Comparison of ENCODE assay signal across 10 mouse cellular contexts in the genomic region with DNA sequence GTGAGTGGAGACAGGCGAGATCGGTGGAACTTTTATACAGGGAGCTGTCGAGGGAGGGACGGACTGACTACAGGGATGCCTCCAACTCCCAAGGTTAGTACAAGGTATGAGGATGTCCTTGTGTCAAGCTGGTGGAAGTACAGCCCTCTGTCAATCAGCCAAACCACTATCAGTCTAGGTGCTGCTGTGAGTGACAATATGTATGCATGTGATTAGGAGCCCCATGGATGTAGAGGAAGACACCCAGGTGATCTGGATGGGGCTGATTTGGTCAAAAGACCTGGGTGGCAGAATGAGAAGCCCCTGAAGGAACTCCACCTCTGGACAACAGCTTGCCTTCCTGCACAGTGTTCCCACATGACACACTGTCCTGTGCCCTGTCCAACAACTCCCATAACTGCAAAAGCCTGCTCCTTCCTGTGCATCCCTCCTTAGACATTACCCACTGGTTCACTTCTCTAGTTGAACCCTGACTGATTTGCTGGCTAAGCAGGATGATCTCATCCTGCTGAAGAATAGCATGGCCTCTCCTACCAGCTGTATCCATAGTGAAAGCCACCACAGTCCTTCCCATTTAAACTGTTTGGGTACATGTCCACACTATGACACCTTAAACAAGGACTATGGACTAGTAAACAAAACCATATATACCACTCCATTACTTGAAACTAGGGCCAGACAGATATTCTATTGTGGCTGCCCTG. TPM values are rescaled to one million over a fixed set of nuclear protein-coding genes. Genes with fewer than 3 reads are reported as not detected.
DNase-seq lines count a peak whose midpoint lies in the region; ATAC-seq lines count a peak whose summit lies in the region.
"Had no signal": no experiment of that assay in that cellular context is flagged by ENCODE, and none has a peak within 500 bp of the region (broad histone marks: within the 10 kb centered on the region; RNA-seq: fewer than 3 reads in every experiment).

No protein-coding gene starts in this region.

- no peak overlapping the region for H3K9ac ChIP-seq in heart, embryonic 13.5 days
- H3K9ac ChIP-seq in heart, embryonic 16.5 days (ENCODE audit: low read length): no peak overlapping the region

- no peak; the same call in 1 of the 2 replicates for ATAC-seq in heart, embryonic 13.5 days (ENCODE audit: extremely low read depth, insufficient number of reproducible peaks, low FRiP score, low TSS enrichment)
- ATAC-seq in megakaryocyte, adult 5-6 weeks (ENCODE audit: poor library complexity, severe bottlenecking): no peak
- peak; percentile 30; the same call in 1 of the 2 replicates for ATAC-seq in heart, embryonic 16.5 days (replicated peaks; ENCODE audit: extremely low read depth, insufficient read depth, low FRiP score)

- peak overlapping the region; percentile 71 for H3K27ac ChIP-seq in heart, embryonic 13.5 days (replicated peaks)
- peak overlapping the region; percentile 61 for H3K27ac ChIP-seq in heart, embryonic 16.5 days (ENCODE audit: low read length)
- H3K27ac ChIP-seq: gastrocnemius, adult 2 months had no signal

- no peak overlapping the region for H3K4me3 ChIP-seq in heart, embryonic 13.5 days
- peak overlapping the region; percentile 48 for H3K4me3 ChIP-seq in megakaryocyte, embryonic 14.5 days (replicated peaks)
- no peak overlapping the region for H3K4me3 ChIP-seq in heart, embryonic 16.5 days (ENCODE audit: low read length)
- H3K4me3 ChIP-seq: erythroblast, embryonic 14.5 days; gastrocnemius, adult 2 months had no signal

- H3K9me3 ChIP-seq in heart, embryonic 13.5 days: no peaks in the 10 kb centered on the region
- H3K9me3 ChIP-seq in megakaryocyte, embryonic 14.5 days: peaks cover 13% of the 10 kb centered on the region
- no peaks in the 10 kb centered on the region for H3K9me3 ChIP-seq in heart, embryonic 16.5 days (replicated peaks; ENCODE audit: control insufficient read depth, low read length)

- DNase-seq in heart, adult 8-10 months (ENCODE audit: low spot score): no peak
- no peak for DNase-seq in adipocyte (ENCODE audit: low spot score)
- no peak for DNase-seq in spleen, postnatal 4 days (ENCODE audit: low spot score in 2 of 2)
- DNase-seq: midbrain, embryonic 14.5 days had no signal

- 72% methylated on average over 4 of the region's 4 CpGs for WGBS in heart, embryonic 13.5 days
- WGBS in heart, embryonic 16.5 days: 76% methylated on average over 4 of the region's 4 CpGs

- peak overlapping the region; percentile 7; the same call in 1 of the 2 replicates for H3K4me2 ChIP-seq in heart, embryonic 13.5 days
- 0 out of 2 replicates have a peak overlapping the region, but pooled peaks have one; percentile 5 for H3K4me2 ChIP-seq in heart, embryonic 16.5 days (ENCODE audit: low read depth, low read length)

- no peaks in the 10 kb centered on the region for H3K27me3 ChIP-seq in heart, embryonic 13.5 days (replicated peaks)
- H3K27me3 ChIP-seq in megakaryocyte, embryonic 14.5 days (replicated peaks): no peaks in the 10 kb centered on the region
- no peaks in the 10 kb centered on the region for H3K27me3 ChIP-seq in heart, embryonic 16.5 days (ENCODE audit: control insufficient read depth, insufficient read depth, low read length)

- H3K36me3 ChIP-seq in heart, embryonic 13.5 days: 0 out of 2 replicates have a peak, but pooled peaks cover 8% of the 10 kb centered on the region
- H3K36me3 ChIP-seq in megakaryocyte, embryonic 14.5 days (replicated peaks; ENCODE audit: low read length): peaks cover 55% of the 10 kb centered on the region
- no peaks in the 10 kb centered on the region; the same call in 1 of the 2 replicates for H3K36me3 ChIP-seq in heart, embryonic 16.5 days (ENCODE audit: control insufficient read depth, insufficient read depth)

- peaks cover 58% of the 10 kb centered on the region for H3K4me1 ChIP-seq in heart, embryonic 13.5 days
- H3K4me1 ChIP-seq in megakaryocyte, embryonic 14.5 days: peaks cover 68% of the 10 kb centered on the region
- peaks cover 38% of the 10 kb centered on the region for H3K4me1 ChIP-seq in heart, embryonic 16.5 days (ENCODE audit: control insufficient read depth, insufficient read depth, low read length)

RNA-seq across cellular contexts. Expression of gene Nos1ap, which starts 35.3 kb away (rescaled TPM):
- 17.9 and 21.2 TPM in 2 replicates for polyA plus RNA-seq in heart, embryonic 13.5 days (2015; fragmentation: Nextera tagmentation; extraction: Ambion mirVana)
- 10 to 100 TPM; 22.5 to 27.8 (median 25.2) TPM for total RNA-seq in heart, adult 8-10 months (2022)
- 9.9 and 28.1 TPM in 2 replicates for polyA plus RNA-seq in megakaryocyte, embryonic 14.5 days (2012; ENCODE audit: insufficient read depth, low replicate concordance)
- 9.8 and 11.6 TPM in 2 replicates for total RNA-seq in megakaryocyte, adult 5-6 weeks (2015)
- total RNA-seq in megakaryocyte, adult 5-6 weeks (2017): 2.5 and 3.0 TPM in 2 replicates
- 14.6 and 15.9 TPM in 2 replicates for polyA plus RNA-seq in heart, embryonic 16.5 days (2015; fragmentation: Nextera tagmentation; extraction: Ambion mirVana)
